Mouse (Mus musculus): ENCODE results near the gene Slc18a3.
A peak's percentile ranks its signal among the peaks of the same experiment; 100 is the strongest.

The Slc18a3 gene

DNA sequence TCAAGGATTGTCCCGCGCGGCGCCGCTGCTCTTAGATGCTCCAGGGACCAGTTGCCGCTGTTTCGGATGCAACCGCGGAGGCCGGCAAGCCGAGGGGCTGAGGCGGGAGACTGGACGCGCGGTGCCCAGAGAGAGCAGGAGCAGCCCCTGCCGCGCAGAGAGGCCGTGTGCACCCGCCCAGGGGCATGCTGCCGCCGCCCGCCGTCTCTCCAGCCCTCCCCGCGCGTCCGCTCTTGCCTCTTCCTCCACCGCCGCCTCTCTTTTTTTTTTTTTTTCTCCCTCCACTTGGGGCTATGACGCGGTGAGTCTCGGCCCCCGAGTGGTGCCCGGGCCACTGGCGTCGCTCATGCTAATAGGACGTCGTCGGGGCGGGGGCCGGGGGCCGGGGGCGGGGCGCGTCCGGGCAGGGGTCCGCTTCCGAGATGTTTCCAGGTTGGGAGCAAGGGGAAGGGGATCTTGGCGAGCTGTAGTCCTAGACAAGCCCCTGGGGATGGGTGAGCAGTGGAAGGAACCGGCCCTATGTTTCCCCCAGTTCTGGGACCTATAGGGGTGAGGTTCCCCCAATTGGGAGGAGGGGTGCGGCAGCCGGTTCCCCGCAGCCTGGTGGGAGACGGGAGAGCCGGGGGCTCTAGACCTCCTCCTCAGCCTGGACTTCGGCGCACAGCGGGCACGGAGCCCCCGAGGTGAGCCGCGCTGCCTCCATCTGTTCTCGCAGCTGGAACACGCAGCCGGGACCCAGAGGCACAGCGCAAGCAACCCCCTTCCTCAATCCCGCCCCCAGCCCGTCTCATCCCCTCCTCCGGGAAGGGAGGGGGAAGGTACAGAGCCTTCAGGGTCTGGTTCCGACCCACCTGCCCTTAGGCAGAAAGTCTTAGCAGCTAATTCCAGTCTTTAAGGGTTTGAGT is at the start of gene Slc18a3:
Slc18a3 (minus strand) TSS at position 250 of the 905 bp plus-strand sequence.
- no peak for DNase-seq (ENCODE audit: low spot score in 2 of 2)

DNA sequence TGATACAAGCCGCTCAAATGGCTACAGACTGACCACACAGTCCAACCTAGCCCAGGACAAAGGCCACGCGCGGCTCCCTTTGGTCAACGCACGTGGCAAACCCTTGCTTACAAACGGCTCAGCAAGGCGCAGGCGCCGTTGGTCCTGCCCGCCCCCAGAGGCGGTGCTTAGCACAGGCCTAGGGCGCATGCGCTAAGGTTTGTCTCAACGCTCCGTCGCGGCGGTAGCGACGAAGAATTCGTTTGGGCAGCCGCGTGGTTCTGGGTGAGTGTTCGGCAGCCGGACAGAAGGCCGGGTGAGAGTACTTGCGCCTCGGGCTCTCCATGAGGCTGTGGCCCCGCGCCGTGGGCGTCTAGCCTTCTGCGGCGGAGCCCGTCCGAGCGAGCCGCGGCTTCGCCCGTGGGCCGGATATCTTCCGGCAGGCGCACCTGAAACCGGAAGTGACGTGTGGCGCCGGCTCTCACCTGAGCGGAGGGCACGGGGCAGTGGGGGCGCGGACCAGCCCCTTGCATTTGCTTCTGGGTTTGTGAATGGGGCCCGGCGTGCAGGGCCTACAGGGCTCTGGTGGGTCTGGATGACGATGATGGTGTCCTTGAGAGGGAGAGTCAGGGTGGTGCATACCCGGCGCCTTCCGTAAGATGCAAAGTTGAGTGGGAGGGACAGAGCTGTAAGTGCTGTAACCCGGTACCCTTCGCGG is 48.8 kb upstream of the Slc18a3 start, which contains the start of gene Ercc6:
Ercc6 (plus strand) TSS at position 186 of the 697 bp plus-strand sequence.
- peak; percentile 84 to 90 for DNase-seq (ENCODE audit: low spot score in 2 of 2)

DNA sequence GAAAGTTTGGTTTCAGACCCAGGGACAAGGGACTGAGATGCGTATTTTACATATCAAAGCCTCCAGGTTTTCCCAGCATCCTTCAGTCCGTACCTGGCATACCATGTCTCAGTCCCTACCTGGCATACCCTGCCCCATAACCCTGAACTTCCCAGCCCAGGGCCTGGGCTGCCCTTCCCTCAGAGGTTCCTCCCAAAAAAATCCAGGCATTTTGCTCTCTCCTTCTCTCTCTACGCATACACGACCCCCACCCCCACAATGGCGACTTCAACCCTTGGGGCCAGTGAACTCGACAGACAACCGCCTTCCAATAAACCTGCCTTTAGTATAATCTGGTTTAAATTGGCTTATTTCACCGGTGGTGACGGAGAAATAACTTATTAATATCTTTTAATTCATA is 48.3 kb upstream of the Slc18a3 start:
- no peak for DNase-seq (ENCODE audit: low spot score in 2 of 2)

DNA sequence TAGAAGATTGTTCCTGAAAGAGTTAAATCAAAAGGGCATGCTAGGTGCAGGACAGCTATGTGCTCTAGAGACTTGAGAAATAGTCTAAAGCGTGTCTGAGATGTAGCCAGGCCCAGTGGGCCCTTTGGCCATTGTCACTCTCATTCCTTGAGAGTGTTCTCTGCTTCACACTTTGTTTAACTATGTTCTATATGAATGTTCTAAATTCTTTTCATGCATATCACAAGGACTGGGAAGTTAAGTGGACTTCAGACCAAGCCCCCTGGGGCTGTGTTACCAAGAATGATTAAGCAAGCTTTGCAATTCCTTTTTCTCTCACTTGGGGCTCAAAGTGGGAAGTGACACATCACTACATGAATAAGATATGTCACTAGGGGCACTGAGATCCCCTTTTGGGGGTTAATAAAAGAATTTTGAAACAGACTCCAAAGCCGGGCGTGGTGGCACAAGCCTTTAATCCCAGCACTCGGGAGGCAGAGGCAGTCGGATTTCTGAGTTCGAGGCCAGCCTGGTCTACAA is 44.9 kb upstream of the Slc18a3 start:
- no peak for DNase-seq (ENCODE audit: low spot score in 2 of 2)

DNA sequence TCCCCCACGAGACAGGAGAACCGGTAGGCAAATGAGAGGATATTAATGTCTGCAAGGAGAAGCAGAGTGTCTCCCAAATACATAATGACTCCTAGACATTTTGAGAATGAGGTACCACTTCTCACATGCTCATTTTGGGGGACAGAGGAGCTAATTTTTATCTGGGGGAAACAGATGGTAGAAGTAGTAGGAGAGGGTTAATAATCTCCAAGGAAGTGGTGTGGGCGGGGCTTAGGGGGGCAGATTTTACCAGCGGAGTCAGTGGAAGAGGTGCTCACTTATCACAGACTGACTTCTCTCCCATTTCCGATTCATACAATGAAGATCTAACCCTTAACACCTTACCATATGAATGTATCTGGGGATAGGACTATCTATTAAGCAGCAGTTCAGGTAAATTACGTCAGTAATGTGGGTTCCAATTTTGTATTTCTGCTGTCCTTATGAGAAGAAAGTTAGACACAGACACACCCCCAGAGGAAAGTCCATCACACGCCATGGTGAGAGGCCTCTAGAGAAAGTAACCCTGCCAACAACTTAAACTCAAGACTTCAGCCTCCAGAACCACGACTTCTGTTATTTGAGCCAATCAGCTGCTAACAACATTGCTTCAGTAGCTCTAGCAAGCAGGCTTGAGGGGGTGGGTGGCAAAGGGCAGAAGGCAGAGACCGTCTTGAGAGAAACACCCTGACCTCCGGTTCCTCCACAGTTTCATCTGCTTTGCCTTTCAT is 43.6 kb upstream of the Slc18a3 start:
- no peak for DNase-seq (ENCODE audit: low spot score in 2 of 2)

DNA sequence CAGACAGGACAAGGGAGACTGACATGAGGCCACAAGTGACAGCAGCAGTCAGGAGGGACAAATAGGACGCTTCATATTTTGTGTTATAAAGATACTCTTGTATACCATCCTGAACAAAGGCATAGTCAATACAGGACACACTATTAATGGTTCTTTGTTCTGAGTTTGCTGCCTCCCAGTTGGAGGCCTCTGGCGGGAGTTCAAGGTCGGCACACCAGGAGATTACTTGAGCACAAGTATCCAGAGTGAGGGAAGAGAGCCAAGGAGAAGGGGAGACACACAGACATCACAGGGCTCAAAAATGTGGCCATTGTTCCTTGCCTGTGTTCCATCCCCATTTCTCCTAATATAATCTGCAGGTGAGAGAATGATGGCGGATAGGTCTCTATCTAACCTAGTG is 42.6 kb upstream of the Slc18a3 start:
- no peak for DNase-seq (ENCODE audit: low spot score in 2 of 2)

DNA sequence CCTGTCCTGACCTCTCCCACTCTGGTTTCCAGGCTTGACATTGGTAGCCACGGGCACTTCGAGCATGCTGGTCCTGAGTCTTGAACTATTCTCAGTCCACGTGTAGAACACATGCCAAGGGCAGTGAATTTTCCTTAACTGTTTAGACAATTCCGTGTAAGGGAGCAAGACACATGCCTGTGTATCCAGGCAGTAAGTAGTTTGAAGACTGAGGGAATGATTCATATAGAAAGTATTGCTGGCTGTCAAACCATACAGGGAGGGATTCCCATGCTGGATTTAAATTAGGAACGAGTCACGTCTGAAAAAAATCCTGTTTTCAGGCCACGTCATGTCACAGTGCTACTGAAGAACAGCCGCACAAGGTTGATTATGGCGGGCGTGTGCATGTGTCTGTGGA is 41.7 kb upstream of the Slc18a3 start:
- DNase-seq (ENCODE audit: low spot score in 2 of 2): no peak

DNA sequence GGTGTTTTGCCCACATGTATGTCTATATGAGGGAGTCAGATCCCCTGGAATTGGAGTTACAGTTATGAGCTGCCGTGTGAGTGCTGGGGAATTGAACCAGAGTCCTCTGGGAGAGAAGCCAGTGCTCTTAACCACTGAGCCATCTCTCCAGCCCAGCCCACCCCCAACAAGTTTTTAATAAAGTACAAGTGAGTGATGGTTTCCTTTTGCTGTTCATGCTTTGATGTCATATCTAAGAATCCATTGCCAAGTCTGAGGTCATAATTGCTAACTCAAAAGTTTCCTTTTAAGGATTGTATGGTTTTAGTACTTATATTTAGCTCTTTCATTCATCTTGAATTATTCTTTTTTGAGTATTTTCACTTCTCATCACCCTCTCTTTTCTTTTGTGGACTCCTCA is 39.2 kb upstream of the Slc18a3 start:
- DNase-seq (ENCODE audit: low spot score in 2 of 2): no peak

DNA sequence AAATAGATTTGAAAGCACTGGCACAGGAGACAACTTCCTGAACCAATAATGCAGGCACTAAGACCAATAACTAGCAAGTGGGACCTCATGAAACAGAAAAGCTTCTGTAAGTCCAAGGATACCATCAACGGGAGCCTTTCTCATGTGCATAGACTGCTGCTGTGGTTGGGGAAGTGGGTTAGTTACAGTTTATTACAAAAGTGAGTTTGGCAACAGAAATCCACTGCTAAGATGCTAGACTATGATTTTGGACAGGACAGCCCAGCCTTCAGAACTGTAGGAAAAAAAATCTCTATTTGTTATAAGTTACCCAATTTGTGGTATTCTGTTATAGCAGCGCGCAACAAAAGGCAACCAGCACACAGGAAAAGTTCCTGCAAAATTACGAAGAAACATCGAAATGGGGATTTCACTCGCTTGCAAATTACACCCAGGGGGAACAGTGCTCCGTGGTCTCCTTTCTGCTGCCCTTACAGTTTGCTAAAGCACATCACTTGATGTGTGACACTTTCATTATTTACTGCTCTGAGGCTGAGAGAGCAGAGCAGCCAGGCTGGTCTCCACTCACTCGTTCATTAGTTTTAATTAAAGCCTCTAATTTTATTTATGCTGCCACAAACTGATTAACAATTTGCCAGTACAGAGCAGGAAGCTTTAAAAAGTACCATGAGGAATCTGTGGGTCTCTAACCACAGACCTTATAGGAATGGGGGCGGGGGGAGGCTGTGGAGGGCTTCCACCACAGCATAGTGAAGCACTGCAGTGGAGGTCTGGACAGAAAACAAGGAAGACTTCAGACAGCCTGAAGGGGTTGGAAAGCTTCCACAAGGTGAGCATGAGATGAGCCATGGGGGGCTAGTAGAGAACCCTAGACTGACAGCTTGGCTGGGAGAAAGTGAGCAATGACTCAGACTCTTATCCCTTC is 38.4 kb upstream of the Slc18a3 start:
- DNase-seq (ENCODE audit: low spot score in 2 of 2): no peak

DNA sequence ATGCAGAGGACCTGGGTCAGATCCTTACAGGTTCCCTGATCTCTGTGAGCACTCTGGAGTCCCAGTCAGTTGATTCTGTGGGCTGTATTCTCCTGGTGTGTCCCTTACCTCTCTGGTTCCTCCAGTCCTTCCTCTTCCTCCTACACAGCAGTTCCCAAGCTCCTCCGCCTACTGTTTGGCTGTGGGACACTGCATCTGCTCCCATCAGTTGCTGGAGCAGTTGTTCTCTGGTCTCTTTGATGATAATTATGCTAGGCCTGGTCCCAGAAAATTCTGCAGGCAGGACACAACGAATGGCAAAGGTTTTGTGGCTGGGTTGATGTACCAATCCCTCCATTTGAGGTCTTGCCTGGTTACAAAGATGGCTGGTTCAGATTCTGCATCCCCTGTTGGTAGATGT is 36.7 kb upstream of the Slc18a3 start:
- no peak for DNase-seq (ENCODE audit: low spot score in 2 of 2)

DNA sequence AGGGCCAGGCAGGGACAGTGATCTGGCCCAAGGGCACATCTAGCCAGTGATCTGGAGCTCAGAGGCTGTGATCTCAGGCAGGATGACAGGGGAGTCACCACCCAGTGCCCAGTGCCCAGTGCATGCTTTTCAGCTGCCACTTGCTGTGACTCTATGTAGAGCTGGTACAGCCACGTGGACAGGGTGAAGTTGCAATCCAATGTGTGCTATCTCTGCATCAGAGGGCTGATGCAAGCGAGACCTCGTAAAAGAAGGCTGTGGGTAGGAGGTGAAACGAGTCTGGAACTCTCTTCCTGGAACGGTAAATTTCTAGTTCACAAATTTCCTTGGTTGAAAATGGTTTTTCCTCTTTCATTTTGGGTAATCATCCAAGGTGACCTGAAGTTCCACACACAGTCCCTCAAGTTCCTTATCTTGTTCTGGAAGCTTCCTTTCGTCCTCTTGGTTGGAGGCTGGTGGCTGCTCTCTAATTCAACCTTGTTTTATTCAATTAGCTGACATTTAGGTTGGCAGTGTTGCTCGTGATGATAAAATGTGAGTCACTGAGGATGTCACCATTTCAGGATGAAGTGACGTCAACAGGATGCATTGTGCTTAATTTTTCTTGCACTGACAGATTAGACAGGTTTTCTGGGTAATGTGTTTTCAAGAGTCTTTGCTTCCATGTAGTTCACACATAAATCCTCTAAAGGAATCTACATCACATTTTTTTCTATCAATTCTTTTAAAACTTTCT is 31.6 kb upstream of the Slc18a3 start:
- no peak for DNase-seq (ENCODE audit: low spot score in 2 of 2)

DNA sequence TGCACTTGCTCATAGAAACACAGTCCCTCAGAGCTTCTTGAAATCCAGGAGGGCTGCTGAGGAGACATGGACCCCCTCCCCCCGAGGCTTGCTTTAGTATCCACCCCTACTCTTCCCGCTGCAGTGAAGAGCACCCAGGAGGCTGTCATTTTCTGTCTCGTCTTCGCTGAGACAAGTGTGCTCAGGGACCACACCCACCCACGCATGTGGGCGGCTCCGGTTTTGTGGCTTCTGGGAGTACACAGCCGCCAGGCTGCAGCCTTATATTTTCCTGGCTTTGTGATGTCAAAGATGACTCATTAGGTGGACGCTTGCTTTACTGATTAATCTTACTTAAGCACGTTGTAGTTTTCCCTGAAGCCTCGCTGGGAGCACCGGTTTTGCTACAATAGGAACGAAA is 27.9 kb upstream of the Slc18a3 start:
- DNase-seq (ENCODE audit: low spot score in 2 of 2): no peak

DNA sequence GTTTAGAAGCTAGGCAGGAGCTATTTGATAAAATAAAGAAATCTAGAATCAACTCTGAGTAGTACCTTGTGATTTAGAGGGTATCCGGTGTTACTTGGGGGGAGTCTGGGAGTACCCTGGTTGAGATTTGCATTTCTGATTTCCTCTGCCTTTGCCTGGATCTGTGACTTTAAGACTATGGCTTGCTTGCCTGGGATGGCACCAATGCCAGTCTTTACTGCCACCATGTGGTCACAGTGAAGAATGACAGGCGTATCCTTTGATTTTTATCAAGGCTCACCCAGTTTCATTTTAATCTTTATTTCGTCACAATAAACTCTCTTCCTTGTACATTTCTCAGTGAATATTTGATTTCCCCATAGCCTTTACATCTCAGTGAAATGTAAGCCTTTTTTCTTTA is 17.4 kb upstream of the Slc18a3 start:
- no peak for DNase-seq (ENCODE audit: low spot score in 2 of 2)

DNA sequence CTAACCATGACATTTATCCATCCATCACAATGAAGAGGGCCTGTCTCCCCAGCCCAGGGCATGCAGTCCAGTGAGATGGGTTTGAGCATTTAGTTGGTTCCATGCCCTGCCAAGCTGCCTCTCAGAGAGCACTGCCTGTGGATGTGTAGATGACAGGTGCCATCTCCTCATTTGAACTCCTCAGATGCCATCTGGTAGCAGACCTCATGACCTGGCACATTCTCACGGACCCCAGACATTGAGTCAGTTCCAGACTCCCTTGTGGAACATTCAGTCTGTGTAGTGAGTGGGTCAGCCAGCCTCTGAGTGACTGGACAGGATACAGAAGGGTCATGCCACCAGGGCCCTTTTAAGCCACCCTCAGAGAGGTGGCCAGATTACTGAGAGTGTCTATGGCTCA is 12.9 kb upstream of the Slc18a3 start:
- no peak for DNase-seq (ENCODE audit: low spot score in 2 of 2)

DNA sequence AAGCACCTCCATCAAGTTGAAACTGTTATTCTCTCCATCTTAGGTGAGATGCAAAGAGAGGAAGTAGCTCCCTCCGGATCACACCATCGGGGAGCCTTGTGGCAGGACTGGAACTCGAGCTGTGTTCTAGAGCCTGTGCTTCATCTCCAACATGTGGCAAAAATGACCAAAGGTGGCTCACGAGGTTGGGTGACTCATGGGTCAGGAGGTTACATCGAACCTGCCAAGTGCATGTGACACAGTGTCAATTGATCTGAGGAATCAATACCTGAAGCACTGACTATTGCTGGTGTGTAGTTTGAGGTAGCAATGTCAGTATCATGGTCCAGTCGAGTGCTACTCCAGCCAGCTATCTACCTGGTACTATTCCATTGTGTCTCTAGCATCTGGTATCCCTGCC is 11.9 kb upstream of the Slc18a3 start:
- no peak for DNase-seq (ENCODE audit: low spot score in 2 of 2)

DNA sequence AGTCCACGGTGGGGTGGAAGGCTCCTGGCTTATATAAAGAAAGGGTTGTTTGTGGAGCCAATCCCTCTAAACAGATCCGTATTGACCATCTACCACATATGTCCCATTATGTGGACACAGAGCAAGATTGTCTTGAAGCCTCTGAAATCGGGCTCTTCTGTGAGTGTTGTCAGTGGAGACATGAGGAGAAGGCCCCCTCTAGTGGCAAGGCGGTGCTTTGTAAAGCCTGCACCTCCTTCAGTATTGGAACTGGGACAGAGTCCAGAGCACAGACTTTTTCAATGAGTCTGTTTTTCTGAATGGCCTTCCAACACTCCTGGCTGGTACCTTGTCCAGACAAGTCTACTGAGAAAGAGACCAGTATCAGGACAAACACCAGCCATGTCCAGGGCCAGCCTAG is 8.3 kb upstream of the Slc18a3 start:
- DNase-seq (ENCODE audit: low spot score in 2 of 2): no peak

DNA sequence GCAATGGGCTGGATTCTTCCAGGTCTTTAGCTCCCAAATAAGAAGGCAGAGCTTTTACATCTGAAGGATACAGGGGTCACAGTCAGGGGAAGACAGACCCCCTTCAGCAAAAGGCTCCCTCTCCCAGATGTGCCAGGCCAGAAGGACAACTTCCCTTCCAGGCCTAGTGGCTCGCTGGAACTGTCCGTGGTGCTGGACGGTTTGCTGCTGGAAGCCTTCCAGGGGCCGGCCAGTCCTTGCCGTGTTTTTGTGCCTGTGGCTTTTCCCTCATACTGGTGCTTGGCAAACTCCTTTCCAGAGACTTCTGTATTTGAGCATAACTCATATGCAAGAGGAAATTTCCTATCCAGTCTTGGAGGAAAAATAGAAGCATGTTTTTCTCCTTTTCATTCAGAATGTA is 3.0 kb upstream of the Slc18a3 start:
- peak in 1 of 2 experiments; percentile 10 for DNase-seq (ENCODE audit: low spot score in 2 of 2)

DNA sequence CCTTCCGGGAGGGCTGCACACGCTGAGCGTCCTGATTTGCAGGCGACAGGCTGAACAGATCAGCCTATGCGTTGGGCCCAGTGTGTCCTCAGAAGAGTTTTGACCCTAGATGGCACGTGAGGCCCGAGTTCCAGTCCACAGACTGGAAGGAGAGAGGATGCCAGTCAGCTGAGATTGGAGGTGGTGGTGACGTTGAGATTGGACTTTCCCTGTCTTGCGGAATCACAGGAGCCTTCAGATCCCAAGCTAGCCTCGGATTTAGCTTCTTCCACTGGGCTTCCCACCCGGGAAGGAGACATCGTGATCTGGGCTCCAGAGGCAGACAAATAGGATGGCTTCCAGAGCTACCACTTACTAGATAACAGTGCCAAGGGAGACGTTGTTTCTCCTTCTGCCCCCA is 1.2 kb upstream of the Slc18a3 start, which contains the start of gene Chat:
Chat (minus strand) TSS at position 101 of the 400 bp plus-strand sequence.
- no peak for DNase-seq (ENCODE audit: low spot score in 2 of 2)

DNA sequence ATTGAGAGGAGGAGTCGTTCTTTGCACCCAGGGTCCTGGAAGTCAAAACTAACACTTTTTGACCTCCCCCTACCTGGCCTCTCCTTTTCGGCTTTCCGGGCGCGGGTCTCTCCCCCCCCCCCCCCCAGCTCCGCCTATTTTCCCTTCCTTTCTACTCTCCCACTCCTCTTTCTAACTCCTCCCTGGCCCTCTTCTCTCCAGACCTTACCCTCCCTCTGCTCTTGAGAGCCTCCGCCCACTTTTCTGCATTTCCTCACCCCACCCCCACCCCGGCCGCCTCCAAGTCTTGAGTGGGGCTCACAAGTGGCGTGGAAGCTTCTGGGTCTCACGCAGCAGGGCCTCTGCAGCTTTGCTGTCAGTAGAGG is 838 bp upstream of the Slc18a3 start:
- no peak for DNase-seq (ENCODE audit: low spot score in 2 of 2)
